Mouse (Mus musculus) cerebellum, postnatal 14 days (tissue): Measurements from ENCODE around the gene Asah2.

Source experiments
- DNase-seq, 2 experiments: peaks; one replicate each; pipeline ENCODE4 v3.0.0; 2021; ENCODE audit warnings: mixed read lengths in 2 of 2

Asah2 gene

DNA sequence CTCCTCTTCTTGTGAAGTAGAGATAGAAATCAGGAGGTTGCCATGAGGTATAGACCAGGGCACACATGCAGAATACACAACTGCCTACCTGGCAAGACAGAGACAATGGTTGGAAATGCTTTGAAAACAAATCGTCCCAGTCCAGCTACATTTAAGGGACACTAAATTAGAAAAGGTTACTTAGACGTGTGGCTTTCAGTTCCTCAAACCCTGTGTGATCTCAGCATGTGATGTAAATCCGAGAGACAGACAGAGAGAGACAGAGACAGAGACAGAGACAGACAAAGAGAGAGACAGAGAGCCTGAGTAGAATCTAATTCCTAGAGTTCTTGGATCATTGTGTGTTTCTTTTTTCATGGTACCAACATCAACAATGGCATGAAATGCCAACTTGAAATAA lies 136.6 kb downstream of the Asah2 start:
- no peak for DNase-seq

DNA sequence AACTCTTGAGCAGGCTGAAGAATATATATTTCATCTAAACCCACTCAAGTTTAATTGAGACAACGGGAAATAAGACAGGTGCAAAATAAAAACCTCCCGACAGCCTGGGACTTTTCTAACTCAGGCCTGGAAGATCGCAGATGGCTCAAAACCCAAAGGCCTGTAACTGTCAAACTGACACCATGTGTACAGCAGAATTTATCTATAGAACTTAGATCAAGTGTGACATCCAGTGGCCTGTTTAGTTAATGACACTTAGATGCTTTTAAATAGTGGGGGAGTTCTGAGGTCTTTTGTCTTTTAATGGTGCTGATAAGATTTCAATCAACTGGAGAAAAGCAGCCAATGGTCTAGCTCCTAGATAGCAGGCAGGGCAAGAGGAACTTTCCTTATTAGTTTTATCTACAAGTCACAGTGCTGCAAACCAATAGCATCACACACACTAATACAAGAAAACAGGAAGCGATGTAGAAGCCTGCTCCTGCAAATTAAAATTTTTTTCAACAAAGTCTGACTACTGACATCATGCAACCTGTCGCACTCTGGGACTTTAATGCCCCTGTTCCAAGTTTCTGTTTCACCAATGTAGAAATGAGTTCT lies 140.0 kb downstream of the Asah2 start:
- peak; percentile 2 to 8 for DNase-seq

DNA sequence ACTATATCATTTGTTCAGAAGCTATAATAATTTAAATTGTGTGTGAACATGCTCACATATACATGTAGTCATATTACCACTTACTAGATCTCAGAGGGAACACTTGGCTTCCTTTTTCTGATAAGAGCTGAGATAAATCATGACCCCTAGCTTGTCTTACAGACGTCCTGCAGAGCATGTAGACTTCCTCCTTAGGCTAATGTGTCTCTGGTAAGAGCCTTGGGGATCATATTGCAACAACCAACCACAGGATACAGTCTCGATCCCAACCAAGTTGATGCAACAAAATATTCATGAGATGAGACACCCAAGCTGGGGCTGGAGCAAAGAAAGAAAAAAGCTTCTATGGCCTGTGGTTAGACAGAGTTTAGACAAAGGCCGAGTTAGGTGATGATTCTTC lies 144.9 kb downstream of the Asah2 start:
- no peak for DNase-seq

DNA sequence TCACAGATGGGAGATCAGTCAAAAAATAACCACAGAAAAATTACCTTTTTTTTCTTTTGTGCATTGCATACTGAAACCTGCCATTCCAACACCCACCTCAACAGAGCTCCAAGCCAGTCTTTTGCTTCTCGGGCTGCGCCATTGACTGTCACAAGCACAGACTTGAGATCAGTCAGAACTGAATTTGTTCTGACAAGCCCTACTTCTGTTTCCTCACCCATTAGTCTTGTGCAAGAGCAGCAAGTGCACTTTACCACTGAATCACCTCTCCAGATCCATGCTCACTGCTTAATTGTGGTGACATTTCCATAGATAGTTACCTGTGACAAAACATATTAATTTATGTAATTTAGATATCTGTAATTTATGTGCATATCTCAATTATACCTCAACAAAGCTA lies 147.6 kb downstream of the Asah2 start:
- DNase-seq, result no peak

DNA sequence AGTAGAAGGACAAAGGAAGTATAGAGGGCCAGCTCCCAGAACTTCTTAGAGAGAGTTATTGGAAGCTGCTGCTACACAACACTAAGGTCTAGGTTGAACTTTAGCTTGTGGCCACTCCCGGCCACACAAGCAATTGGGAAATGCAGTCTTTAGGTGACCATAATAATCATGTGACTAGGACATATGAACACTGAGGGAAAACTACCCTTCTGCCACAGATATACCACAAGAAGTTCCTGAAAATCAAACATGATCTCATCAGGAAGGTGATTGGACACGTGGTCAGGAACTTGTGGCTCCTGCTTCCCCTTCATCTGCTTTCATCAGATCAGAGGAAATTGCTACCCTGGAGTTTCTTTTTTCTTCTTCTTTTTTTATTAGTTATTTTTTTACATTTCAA lies 151.7 kb downstream of the Asah2 start:
- DNase-seq, result no peak

DNA sequence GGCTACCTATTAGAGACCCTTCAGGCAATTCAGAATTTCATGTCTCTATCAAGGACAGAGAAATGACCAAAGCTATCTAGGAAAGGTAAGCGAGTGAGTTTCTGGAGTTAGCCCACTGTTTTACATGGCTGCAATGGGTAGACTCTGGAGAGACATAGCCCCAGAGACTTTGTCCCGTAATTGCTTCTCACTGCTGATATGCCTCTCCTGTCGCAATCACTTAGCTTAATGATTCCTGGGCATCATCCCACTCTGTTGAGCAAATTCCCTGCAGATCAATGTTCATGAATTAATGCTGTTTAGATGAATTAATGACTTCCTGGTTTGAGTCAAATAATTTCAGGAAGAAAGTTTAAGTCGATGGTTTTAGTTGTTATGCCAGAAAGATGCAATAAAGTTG lies 153.3 kb downstream of the Asah2 start:
- no peak for DNase-seq

DNA sequence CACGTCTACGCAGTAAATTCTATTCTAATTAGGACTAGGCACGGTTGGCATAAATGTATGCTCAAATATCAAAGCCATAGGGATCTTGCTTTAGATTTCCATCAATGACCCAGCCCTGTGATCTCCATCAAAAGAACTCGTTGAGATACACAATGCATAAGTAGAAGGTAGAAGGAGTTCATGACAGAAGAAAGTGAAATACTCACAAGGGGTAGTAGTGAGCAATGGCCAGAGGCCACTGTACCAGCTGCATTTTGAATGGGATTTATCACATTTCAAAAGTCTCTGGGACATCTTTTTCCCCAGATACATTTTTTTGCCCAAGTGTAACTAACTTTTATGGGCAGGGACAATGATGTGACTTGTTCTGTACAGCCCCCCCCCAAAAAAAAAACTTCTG lies 153.7 kb downstream of the Asah2 start:
- DNase-seq, result no peak

DNA sequence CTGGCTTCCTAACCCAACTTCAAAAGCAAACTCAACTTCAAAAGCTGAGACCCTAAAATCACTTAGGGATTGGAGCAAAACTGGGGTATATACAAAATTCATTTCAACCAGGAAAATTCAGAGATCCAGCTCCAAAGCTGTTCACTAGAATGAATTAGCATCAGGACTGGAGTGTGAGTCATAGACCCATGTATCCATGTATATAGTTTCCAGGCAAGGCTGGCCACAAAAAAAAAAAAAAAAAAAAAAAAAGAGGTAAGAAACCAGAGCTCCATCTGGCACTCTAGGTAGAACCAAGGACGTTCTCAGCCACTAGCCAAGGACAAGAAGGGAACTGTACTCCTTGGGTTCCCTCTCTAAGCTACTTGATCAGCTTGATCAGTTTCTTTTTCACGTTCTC lies 154.2 kb downstream of the Asah2 start:
- DNase-seq, result no peak

DNA sequence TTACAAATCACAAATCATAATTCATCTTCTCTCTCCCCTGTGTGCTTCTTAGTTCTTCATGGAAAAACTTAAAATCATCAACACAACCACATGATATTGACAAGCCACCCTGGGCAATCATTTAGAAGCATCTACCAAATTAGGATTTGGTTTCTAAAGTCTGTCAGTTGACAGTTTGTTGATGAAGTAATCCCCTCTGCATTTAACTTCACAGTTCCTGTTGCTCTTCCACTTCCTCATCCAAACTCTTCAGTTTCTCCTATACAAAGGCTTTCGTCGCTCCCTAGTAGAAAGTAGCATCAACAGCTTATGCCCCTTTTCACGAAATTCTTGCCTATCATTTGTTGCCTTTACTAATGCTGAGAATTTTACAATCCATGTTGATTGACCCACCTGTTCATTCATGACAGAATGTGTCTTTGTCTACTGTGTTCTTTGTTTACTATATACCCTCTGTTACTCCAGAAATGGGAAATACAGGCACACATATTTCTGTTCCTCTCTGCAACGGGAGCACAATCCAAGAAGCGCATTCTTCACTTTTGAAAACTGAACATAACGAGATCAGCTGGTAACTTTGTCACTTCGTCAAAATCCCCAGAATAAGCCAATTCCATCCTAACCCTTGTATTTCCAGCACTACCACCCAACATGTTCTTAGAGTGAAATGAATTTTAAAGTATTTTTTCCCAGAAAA lies 157.1 kb downstream of the Asah2 start:
- no peak for DNase-seq
